Mouse (Mus musculus) lung, postnatal 25 days (tissue): Measurements from ENCODE around the gene Cacng8.
"Not testable (repeated sequence)": the region's sequence is repeated elsewhere in the genome, so short reads cannot be mapped to it uniquely, and the experiment has no call there.

Experiments used
- DNase-seq: peaks from one replicate; pipeline ENCODE4 v3.0.0; 2022; ENCODE audit warnings: low spot score

Cacng8 gene

DNA sequence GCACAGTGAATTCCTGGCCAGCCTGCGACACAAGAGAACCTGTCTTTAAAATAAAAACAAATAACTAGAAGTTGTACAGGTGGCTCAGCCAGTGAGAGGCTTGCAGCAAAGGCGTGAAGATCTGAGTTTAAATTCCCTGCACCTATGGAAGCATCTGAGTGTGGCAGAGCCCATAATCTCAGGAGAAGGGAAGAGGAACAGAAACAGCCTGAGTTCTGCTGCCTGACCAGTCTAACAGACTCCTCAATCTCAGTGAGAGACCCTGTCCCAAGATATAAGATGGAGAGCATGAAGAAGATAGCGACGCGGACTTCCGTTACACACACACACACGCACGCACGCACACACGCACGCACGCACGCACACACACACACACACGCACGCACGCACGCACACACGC, 2.7 kb upstream of the Cacng8 start:
- DNase-seq = no peak

DNA sequence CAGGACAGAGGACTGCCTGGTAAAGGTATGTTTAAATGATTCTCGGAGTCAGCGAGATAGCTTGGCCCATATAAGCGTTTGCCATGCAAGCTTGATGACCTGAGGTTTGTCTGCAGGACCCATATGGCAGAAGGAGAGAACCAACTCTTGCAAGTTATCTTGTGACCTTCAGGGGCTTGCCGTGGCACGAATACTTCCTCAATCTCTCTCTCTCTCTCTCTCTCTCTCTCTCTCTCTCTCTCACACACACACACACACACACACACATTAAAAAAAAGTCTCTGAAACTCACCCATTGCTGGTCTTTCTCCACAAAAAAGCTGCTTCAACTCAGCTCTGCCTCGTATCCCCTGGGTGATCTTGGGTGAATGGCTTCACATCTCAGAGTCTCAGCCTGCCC, 1.6 kb upstream of the Cacng8 start:
- no peak for DNase-seq

DNA sequence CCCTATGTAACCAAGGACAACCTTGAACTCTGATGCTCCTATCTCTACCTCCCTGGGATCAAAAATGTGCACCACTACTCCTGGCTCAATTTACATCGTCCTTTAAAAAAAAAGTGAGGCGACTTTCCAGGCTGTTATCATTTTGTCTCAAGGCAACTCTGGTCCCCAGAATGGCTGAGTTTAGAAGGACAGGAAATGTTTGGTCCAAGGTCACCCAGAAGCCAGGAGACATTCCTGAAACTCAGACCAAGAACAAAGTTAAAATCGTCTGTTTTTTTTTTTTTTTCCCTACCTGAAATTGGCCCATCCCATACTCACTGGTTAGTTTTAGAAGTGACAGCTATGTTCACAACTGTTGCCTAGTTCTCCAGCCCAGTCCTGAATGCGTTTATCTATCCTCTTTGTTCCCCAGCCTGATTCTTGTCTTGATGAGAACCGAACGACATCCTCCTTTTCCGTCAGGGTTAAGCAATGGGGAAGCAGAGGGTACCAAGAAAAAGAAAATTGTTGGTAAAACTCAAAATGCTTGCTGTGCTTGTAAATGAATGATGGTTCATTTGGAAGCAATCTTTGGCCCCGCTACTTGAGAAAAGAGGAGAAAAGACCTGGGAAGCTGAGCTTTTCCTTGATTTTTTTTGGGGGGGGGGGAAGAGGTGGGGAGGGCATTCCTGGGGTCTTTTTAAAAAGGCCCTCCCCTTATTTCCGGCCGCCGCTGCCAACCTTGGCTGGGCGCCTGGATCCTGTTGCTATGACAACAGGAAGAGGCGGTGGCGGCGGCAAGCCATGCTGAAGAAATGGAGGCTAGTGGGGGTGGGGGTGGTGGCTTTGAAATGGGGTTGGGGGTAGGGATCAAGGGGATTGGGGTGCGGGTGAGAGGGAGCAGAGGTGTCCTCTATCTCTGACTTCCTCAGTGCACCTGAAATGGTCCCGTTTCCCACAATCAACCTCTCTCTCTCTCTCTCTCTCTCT, 755 bp upstream of the Cacng8 start:
- DNase-seq = no peak

DNA sequence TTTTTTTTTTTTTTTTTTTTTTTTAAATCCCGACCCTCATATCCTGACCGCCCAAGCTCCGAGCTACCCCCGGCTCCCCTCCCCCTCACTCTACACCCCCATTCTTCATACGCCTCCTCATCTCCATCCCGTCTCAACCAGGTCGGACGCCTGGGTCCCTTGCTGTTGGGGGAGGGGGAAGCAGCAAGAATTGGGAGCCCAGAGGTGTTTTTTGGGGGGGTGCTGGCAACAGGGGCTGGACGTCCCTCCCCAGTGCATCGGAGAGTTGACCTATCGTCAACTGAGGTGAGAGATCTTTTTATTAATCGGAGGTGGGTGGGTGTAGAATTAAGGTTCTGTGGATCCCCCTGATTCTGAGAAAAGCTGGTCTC, 583 bp downstream of the Cacng8 start:
- DNase-seq = no peak

DNA sequence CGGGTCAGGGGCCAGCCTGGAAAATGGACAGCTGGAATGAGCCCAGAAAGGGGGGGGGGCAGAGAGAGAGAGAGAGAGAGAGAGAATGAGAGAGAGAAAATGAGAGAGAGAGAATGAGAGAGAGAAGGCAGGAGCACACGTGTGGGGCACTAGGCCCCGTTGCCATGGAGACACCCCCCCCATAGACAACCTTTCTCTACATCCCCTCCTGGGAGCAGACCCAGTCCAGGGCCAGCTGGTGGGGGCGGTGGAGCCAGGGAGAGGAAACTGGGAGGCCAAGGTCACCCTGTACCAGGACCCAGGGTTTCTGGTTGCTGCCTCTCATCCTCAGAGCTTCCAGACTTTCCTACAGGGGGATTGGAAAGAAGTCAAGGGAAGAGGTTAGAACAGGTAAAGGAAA, 1.3 kb downstream of the Cacng8 start:
- DNase-seq = no peak

DNA sequence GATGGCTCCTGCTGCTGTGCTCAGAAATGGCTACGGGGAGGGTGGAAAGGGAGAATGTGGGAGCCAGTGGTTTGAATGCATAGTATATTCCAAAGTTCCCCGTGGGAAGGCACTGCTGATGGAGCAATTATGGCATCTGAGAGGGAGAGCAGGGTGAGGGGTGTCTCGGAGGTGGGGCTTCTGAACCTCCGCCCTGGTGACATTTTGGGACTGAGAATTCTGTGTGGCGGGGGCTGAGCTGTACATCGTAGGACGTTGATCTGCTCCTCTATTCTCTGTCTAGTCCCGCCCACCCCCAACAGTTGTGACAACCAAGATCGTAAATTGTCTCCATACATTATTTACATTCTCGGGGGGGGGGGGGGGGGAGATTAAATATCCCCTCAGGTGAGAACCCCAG, 6.9 kb downstream of the Cacng8 start:
- no peak for DNase-seq

DNA sequence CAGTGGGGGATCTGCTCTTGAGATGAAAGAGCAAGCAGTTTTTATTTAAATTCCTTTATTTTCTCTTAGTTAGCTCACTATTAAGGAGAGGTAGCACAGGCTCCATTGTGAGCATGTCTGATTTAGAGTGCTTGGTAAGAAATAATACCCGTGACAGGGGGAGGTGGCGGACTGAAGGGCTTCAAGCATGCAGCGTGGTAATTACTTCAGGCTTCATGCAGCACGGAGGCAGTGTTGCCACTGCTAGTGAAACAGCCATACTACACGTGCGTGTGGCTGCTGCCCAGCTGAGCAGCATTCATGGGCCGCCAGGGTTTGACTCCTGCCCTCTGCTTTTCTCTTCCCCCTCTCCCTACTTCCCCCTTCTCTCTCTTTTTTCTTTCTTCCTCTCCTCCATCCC, 7.3 kb downstream of the Cacng8 start:
- no peak for DNase-seq

DNA sequence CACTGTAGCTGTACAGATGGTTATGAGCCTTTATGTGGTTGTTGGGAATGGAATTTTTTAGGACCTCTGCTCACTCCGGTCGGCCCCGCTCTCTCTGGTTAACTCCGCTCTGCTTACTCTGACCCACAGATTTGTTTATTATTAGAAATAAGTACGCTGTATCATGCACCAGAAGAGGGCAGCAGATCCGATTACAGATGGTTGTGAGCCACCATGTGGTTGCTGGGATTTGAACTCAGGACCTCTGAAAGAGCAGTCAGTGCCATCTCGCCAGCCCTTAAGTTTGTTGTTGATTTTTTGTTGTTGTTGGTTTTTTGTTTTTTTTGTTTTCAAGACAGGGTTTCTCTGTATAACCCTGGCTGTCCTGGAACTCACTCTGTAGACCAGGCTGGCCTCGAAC, 7.9 kb downstream of the Cacng8 start:
- not testable (repeated sequence) for DNase-seq

DNA sequence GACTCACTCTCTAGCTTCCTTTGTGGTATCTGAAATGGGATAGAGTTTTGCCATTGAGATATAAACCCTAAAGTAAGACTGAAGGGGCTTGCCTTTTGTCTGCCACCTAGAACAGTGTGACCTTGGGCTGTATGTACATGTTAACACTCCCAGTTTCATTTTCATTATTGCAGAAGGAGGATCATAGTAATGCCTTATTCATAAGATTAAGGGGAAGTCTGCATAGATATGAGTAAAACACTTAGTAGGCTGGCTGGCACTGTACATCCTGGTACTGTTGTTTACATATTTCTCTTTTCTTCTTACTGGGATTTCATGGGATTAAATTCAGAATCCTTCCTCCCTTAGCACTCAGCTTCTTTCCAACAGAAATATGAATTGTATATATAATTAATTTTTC, 9.5 kb downstream of the Cacng8 start:
- DNase-seq = no peak

DNA sequence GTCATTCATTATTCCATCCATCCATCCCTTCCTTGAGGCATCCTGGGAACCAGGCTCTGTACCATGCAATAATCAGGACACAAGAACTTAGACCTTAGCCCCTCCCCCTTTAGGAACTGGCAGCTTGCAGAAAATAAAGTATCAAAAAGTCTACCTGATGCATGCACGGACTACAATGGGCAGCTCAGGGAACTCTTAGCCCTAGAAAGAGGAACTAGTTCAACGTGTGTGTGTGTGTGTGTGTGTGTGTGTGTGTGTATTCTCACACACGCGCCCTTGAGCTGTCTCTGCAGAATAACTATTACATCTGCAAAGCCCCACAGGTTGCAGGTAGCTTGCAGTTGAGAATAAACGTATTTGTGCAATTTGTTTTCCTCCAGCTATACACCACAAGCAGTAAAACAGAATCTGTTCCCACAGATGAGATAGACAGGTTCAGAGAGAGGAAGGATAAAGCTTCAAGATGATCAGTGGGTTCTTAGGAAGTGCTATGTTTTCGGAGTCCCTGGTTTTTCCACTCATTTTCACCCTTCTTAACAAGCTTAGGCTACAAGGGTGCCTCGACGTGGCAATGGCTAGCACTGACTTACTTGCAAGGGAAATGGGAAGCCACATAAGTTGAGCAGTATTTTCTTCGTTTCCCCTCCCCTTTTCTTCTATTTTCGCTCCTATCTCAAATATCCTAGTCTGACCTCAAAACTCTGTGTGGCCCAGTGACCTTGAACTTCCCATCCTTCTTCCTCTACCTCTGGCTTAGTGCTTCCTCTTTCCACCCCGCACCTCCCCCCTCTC, 19.4 kb downstream of the Cacng8 start:
- DNase-seq = no peak

DNA sequence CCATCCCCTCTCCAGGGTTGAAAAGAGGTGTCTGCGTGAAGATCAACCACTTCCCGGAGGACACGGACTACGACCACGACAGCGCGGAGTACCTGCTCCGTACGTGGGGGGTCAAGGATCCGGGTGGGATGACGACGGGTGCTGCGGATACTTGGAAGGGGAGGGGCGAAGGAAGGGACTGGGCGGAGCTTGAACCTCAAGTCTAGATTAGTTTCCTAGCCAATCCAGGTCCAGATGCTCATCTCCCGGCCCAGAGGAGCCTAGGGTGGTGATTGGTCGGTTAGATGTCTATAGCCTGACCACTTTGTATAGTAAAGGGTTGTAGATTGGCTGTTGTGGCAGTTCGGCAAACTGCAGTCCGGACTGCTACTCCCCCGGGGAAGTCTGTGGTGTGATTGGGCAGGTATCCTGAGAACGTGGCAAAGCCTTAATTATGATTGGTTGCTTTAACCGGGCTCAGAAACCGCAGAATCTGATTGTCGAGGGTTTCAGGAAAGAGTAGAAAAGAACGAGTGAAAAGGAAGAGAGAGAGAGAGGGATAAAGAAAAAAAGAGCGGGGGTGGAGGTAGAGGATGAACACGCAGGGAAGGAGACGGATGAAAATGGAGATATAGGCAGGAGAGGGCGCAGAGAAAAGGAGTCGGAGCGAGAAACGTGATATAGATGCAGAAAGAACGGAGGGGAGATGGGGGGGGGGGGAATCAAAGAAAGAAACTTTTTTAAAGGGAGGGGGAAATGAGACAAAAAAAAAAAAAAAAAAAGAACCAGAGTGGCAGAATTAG, 20.9 kb downstream of the Cacng8 start:
- DNase-seq = no peak

DNA sequence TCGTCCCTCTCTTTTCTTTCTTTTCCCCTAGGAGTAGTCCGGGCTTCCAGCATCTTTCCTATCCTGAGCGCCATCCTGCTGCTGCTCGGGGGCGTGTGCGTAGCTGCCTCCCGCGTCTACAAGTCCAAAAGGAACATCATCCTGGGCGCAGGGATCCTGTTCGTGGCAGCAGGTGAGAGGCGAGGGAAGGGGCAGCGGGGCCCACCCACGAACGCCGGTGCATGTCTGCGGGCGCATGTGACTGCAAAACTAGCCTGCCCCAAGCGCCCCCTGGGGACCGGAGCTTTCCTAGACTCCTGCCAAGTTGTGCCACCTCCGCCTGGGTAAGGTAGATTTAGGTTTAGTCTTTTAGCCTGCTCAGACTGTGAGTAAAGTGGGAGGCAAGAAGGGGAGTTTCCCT, 21.6 kb downstream of the Cacng8 start:
- no peak for DNase-seq

DNA sequence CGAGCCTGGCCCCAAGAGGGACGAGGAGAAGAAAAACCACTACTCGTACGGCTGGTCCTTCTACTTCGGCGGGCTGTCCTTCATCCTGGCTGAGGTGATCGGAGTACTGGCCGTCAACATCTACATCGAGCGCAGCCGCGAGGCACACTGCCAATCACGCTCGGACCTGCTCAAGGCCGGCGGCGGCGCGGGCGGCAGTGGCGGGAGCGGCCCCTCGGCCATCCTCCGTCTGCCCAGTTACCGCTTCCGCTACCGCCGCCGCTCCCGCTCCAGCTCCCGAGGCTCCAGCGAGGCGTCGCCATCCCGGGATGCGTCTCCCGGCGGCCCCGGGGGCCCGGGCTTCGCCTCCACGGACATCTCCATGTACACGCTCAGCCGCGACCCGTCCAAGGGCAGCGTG, 24.4 kb downstream of the Cacng8 start:
- DNase-seq = no peak

DNA sequence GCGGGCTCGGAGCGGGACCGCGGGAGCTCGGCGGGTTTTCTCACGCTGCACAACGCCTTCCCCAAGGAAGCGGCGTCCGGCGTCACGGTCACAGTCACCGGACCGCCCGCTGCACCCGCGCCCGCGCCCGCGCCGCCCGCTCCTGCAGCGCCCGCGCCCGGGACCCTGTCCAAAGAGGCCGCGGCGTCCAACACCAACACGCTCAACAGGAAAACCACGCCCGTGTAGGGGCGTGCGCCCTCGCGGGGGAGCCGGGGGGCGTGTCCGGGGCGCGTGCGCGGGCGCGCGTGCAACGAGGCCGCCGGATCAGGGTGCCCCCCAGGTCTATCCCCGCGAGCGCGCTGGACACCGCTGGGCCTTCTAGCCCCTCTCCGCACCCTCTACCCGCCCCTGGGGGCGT, 24.9 kb downstream of the Cacng8 start:
- no peak for DNase-seq

DNA sequence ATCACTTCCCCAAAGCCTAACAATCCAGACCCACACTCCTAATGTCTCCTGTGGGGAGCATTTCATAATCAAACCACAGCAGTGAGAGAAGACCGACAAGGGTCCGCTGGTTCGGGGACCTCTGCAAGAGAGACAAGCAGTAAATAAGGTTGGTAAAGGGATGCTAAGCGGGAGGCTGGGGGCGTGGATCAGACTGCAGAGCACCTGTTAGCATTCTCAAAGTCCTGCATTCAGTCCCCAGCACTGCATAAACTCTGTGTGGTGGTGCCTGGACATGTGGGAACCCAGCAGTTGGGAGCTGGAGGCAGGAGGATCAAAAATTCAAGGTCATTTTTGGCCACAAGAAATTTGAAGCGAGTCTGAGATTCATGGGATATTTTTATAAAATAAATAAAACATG, 29.5 kb downstream of the Cacng8 start:
- no peak for DNase-seq

DNA sequence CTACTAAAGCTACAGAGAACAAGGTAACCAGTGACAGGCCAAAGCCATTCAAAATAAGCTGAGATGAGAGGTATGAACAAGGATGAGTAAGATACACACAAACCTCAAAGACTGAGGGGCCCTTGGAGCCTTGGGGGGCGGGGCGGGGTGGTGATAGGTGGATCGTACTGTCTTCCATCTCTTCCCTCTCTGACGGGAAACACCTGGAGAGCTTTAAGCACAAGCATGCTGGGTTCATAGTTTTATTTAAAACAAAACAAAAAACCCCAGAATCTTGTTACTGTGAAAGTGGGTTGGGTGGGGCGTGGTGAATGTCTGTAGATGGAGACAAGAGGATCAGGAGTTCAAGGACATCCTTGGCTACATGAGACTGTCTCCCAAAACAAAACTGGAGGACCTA, 30.0 kb downstream of the Cacng8 start:
- DNase-seq = no peak

DNA sequence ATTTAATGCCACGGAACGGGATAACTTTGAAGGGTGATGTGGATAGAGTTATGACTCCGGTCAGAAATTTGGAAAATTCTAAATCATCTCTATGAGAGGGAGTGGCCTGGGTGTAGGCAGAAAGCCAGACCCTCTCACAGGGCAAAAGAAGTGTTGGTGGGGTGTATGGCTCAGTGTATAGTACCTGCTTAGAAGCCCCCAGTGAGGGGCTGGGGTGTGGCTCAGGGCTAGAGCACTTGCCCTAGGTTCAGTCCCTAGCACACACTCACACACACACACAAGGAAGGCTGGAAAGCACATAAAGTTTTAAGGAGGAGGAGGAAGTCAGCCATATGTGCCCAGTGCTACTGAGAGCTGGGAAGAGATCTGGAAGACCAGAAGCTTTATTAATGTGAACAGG, 30.8 kb downstream of the Cacng8 start:
- no peak for DNase-seq

DNA sequence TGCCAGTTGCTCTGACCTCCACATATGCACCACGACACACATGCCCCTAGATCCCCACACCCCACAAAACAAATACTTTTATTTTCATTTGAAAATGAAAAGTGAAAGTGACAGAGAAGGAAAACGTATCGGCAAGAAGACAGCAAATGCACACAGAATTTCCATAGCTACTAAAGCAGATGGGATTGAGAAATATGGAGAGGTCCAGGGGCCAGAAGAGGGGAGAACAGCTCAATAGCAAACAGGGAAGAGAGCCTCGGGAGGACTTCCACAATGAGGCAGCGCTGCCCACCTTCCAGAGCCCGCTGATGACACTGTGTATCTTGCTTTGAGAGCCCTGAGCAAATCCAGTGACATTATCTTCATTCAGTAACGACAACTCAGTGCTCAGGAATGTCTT, 31.6 kb downstream of the Cacng8 start:
- DNase-seq = no peak

DNA sequence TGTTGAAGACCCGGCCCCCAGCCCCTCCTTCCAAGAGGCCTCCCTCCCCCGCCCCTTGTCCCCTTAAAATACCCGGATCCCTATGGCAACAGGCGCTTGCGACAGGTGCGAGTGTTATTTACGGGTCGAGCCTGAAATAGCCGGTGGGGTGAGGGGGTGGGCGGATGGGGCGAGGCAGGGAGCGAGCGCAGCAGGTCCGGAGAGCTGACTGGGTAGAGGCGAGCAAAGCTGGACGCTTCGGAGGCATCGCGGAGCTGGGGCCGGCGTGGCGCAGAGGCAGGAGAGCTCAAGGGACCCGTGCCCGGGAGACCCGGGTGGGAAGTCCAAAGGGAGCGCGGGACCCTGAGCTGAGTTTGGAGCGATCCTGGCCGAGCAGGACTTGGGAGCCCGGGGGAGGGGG, 32.9 kb downstream of the Cacng8 start:
- DNase-seq = no peak

DNA sequence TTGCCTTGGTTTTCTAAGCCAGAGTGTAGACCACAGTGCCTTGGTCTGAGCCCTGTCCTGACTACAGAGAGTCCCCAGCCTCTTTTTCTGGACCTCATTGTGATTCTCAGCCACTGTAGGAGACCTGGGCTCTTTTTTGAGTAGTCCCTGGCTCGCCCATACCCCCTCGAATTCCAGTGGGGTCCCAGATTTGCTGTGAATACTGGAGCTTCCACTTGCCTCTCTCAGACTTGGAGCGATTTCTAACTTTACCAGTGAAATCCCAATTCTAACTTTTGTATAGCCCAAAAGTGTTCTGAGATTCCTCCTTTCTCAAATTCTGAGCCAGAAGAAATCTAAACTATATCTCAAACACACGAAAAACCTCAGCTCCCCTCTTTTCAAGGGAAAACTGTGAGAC, 33.4 kb downstream of the Cacng8 start, which contains the start of gene Cacng6:
TSS of gene Cacng6 (plus strand) at position 301 of the 400 bp plus-strand sequence.
- DNase-seq = no peak

DNA sequence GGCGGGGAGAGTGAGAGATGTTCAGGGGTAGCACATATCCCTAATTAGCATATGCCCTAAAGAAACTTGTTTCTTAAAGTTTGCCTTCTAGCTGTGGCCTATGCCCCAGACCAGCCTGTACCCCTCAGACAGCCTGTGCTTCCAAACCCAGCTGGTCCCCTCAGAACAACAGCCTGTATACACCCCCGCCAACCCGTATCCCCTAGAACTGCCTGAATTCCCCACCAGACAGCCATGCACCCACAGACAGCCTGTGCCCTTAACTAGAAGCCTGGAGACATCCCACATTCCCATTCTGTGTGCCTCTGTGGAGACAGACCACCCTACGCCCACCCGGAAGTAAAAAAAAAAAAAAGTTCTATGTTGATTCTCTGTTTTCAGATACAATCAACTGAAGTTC, 34.7 kb downstream of the Cacng8 start:
- no peak for DNase-seq

DNA sequence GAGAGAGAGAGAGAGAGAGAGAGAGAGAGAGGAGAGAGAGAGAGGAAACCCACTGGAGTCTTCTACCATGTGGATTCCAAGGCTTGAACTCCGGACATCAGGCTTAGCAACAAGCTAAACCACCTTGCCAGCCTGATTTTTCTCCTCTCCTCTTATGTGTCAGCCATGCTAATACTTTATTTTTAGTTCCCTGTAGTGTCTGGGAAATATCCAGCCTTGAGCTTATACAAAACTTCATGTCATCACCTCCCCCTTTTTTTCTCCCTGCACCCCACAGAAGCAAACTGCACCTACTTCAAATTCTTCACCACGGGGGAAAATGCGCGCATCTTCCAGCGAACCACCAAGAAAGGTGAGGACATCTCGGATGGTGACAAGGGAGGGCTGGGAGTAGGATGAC, 39.7 kb downstream of the Cacng8 start:
- DNase-seq = no peak

DNA sequence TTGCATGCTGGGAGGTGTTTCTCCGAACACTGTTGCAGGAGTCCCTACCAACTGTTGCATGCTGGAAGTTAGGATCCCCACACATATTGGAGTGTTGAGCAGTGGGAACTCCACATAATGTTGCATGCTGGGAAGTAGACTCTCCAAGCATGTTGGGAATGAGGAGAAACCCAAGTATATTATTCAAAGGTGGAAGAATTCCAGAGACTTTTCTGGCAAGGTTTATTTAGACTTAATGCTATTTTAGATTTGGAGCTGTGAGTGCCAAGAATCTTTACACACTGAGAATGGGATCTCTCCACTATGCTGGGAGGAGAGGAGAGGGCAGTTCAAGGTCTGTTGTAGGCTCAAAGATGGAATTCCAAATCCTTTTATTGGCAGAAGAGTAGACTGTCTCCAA, 41.6 kb downstream of the Cacng8 start:
- no peak for DNase-seq
